Mouse (Mus musculus) hindbrain, postnatal 0 days (tissue): ENCODE measurements around the gene Lgals4. TPM values are rescaled to one million over a fixed set of nuclear protein-coding genes. Genes with fewer than 3 reads are reported as not detected.

Experiments used
- ATAC-seq: fragments of 200-750 bp; cut with Nextera tagmentation; 2 replicates; pipeline ENCODE4 v1.8.0; 2017; ENCODE audit warnings: mild to moderate bottlenecking, moderate TSS enrichment, moderate library complexity
- DNase-seq: peaks from one replicate; pipeline ENCODE4 v3.0.0-alpha.2; 2015; ENCODE audit warnings: low spot score
- H3K27ac ChIP-seq: fragments of 300-500 bp; sonication (generic); 2 replicates; pipeline ENCODE4 v1.5.1; 2014; ENCODE audit warnings: mild to moderate bottlenecking
- H3K27me3 ChIP-seq: fragments of 300-500 bp; sonication (generic); 2 replicates; pipeline ENCODE4 v1.6.1; 2014; ENCODE audit warnings: low read length, mixed read lengths; ENCODE audit not compliant: insufficient read depth
- H3K36me3 ChIP-seq: fragments of 300-500 bp; sonication (generic); 2 replicates; pipeline ENCODE4 v1.6.1; 2014; ENCODE audit warnings: low read length, mixed read lengths; ENCODE audit not compliant: insufficient read depth
- H3K4me1 ChIP-seq: fragments of 300-500 bp; sonication (generic); 2 replicates; pipeline ENCODE4 v1.6.1; 2014; ENCODE audit warnings: antibody characterized with exemption, low read length, mixed read lengths; ENCODE audit not compliant: insufficient read depth
- H3K4me2 ChIP-seq: fragments of 300-500 bp; sonication (generic); 2 replicates; pipeline ENCODE4 v1.6.1; 2014; ENCODE audit warnings: low read depth, mild to moderate bottlenecking, low read length, moderate library complexity, mixed read lengths
- H3K4me3 ChIP-seq: fragments of 300-500 bp; sonication (generic); 2 replicates; pipeline ENCODE4 v1.5.1; 2014; ENCODE audit warnings: low read length
- H3K9ac ChIP-seq: fragments of 300-500 bp; sonication (generic); replicated peaks from 2 replicates; pipeline ENCODE4 v1.6.1; 2014; ENCODE audit warnings: mild to moderate bottlenecking, low read length, moderate library complexity, mixed read lengths
- H3K9me3 ChIP-seq: fragments of 300-500 bp; sonication (generic); 2 replicates; pipeline ENCODE4 v1.6.1; 2016; ENCODE audit warnings: low read length, mixed read lengths
- CTCF ChIP-seq: IDR thresholded peaks from 2 replicates; pipeline ENCODE4 v1.5.1; 2016; ENCODE audit warnings: antibody characterized with exemption, control low read depth, low read depth
- WGBS: fragments of 180-500 bp; shearing (Covaris S2); extraction: QIAGEN DNeasy Blood & Tissue Kit; methylation state at CpG from one replicate; pipeline ENCODE4 v1.1.7; 2014; 5-methylcytosine and 5-hydroxymethylcytosine counted together
- polyA plus RNA-seq: library from polyadenylated mRNA; unstranded; fragments of >200 nt; fragmentation: Nextera tagmentation; extraction: Ambion mirVana; gene quantifications from 2 replicates; pipeline ENCODE4 v1.2.1, GENCODE M21; 2015
- total RNA-seq: library from RNA; depleted of rRNA; stranded (reverse); fragments of >200 nt; gene quantifications from 2 replicates; pipeline ENCODE4 v1.2.3, GENCODE M21; 2014

Gene Lgals4
- total and polyA plus RNA-seq, 2 experiments from 2014 or later: 5.8 to 8.4 TPM

DNA sequence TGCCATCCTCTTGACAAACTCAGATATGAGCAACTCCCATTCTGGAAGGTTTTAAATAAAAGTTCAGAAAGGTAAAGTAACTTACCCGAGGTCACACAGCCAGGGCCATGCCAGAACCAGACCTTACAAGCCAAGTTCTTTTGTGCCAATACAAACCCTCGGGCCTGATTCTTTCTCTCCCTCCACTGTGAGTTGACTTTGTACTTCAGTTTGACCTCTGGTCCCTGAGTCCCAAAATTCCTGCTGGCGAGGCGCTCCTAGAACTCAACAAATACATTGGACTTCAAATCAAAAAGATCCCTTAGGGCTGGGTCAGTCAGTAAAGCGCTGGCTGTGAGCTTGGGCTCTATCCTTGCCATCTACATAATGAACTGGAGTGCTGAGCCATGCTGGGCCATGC lies 3.3 kb downstream of the Lgals4 start:
- Histone ChIP-seq H3K27me3 (no peaks in the 10 kb centered on the region), H3K4me3 (no peak overlapping the region), H3K9ac (no peak overlapping the region), H3K36me3 (no peaks in the 10 kb centered on the region), H3K9me3 (no peaks in the 10 kb centered on the region), H3K4me2 (no peak overlapping the region), H3K27ac (no peak overlapping the region), H3K4me1 (no peaks in the 10 kb centered on the region)
- no peak for DNase-seq
- 84% methylated on average over 5 of the region's 5 CpGs for WGBS
- TF ChIP-seq CTCF: no peak
- ATAC-seq: no peak

DNA sequence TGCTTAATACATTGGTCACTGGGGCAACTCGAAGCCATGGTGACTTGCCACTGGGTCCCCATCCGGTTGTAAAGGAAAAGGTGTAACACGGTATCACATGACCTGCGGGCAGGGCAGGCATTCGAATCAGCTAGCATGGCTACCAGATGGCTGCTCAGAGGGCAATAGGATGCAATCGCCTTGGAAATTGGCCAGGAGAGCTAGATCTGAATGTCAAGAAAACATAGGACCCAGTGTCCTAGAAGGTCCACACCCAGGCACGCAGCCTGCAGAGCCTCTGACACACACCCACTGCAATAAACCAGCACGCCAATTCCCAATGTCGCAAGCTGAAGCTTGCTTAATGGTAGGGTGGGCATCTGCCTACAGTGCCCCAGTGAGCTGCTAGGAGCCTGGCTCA lies 4.7 kb downstream of the Lgals4 start:
- Histone ChIP-seq H3K4me2 (no peak overlapping the region), H3K9me3 (no peaks in the 10 kb centered on the region), H3K4me3 (no peak overlapping the region), H3K27me3 (no peaks in the 10 kb centered on the region), H3K4me1 (no peaks in the 10 kb centered on the region), H3K9ac (no peak overlapping the region), H3K27ac (no peak overlapping the region), H3K36me3 (no peaks in the 10 kb centered on the region)
- TF ChIP-seq CTCF: no peak
- 74% methylated on average over 9 of the region's 9 CpGs for WGBS
- ATAC-seq: no peak
- peak; percentile 23 for DNase-seq

DNA sequence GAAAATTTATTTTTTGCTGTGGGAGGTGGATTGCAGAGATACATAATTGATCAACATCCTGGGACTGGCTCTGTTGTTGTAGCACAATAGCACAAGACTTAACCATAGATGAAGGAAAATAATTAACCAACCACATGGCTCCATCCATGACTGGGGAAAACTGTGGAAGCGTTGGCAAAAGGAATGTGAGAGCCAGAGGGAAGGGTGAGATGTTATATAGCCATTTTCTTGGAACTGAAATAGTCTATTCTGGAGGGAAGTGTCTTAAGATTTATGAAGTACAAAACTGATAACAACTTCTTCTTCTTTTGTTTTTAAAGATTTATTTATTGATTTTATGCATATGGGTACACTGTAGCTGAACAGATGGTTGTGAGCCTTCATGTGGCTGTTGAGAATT lies 13.6 kb downstream of the Lgals4 start:
- Histone ChIP-seq H3K27ac (no peak overlapping the region), H3K4me3 (no peak overlapping the region), H3K9ac (no peak overlapping the region), H3K4me1 (no peaks in the 10 kb centered on the region), H3K27me3 (no peaks in the 10 kb centered on the region), H3K36me3 (no peaks in the 10 kb centered on the region), H3K9me3 (no peaks in the 10 kb centered on the region), H3K4me2 (no peak overlapping the region)
- TF ChIP-seq CTCF: no peak
- ATAC-seq (no peak), DNase-seq (no peak)
- WGBS: 80% methylated on average over 1 of the region's 1 CpGs

DNA sequence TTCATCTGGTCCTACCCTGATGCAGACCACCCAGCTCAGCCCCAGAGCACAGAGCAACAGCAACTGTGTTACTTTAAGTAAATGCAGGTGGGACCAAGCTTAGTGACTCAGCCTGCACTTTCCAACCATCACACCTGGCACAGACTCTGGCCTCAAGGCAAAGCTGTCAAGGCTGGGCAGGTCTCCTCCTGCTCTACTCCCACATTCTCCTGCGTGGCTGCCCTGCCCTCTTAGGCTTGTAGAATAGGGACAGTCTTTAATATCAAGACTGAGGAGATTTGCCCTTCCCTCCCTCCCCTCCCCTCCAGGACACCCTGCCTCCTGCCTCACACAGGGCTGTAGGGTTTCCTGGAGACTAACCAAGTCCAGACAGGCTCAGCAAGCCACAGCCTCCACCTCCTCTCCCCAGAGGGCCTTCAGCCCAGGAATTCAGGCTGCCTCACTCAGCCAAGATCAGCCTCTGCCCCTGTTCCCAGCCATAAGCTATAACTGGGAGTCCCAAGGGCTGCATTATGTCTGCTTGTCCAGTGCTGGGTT lies 16.1 kb downstream of the Lgals4 start:
- no peak for ATAC-seq
- H3K27ac ChIP-seq: no peak overlapping the region

DNA sequence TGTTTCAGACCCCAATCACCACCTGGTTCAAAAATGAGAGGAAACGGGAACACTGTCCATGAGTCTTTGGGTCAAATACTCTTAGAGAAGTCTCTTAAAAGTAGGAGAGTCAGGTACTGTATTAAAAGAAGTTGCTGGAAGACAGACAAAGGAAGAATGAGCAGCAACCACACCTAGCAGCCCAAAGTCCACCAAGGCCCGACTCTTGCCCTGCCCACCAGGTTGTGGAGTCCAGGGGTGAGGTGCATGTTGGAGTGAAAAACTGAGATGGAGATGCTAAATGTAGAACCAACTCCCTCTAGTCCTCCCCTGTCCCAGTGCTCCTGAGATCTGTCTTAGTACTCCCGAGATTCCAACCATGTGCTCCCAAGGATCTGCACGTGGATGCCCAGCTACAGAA lies 17.0 kb downstream of the Lgals4 start:
- H3K36me3 ChIP-seq: no peaks in the 10 kb centered on the region
- ATAC-seq: no peak
- no peaks in the 10 kb centered on the region for H3K27me3 ChIP-seq
- DNase-seq: no peak
- no peak overlapping the region for H3K4me3 ChIP-seq
- no peaks in the 10 kb centered on the region for H3K9me3 ChIP-seq
- no peak for TF ChIP-seq CTCF
- 83% methylated on average over 4 of the region's 4 CpGs for WGBS
- no peak overlapping the region for H3K4me2 ChIP-seq
- no peaks in the 10 kb centered on the region for H3K4me1 ChIP-seq
- no peak overlapping the region for H3K27ac ChIP-seq
- H3K9ac ChIP-seq: no peak overlapping the region

More for the DNA sequence above, 16.1 kb downstream of the Lgals4 start:
- WGBS: 35% methylated on average over 1 of the region's 1 CpGs
- no peak for TF ChIP-seq CTCF
- no peaks in the 10 kb centered on the region for H3K4me1 ChIP-seq
- no peaks in the 10 kb centered on the region for H3K9me3 ChIP-seq
- H3K4me3 ChIP-seq: no peak overlapping the region
- no peak for DNase-seq
- no peak overlapping the region for H3K4me2 ChIP-seq
- H3K36me3 ChIP-seq: no peaks in the 10 kb centered on the region
- H3K9ac ChIP-seq: no peak overlapping the region
- no peaks in the 10 kb centered on the region for H3K27me3 ChIP-seq

DNA sequence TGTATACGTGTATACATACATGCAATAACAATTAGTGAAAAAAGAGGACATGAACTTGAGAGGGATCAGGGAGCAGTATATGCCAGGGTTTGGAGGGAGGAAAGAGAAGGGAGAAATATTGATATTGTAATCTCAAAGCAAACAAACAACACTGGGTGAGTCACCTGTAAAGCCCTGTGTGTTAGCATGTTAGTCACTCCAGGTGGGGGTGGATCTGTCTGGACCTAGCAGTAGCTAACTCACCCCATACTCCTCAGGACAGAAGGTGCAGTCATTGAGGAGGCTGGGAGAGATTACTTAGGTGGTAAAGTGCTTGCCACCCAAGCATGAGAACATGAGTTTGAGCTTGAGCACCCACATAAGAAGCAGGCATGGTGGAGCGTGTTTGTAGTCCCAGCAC lies 26.3 kb downstream of the Lgals4 start:
- no peak overlapping the region for H3K4me2 ChIP-seq
- no peak overlapping the region for H3K9ac ChIP-seq
- DNase-seq (no peak), ATAC-seq (no peak)
- H3K4me3 ChIP-seq: no peak overlapping the region
- no peak overlapping the region for H3K27ac ChIP-seq
- 86% methylated on average over 2 of the region's 2 CpGs for WGBS
- no peaks in the 10 kb centered on the region for H3K36me3 ChIP-seq
- TF ChIP-seq CTCF: no peak
- H3K27me3 ChIP-seq: no peaks in the 10 kb centered on the region
- H3K9me3 ChIP-seq: no peaks in the 10 kb centered on the region
- H3K4me1 ChIP-seq: no peaks in the 10 kb centered on the region

DNA sequence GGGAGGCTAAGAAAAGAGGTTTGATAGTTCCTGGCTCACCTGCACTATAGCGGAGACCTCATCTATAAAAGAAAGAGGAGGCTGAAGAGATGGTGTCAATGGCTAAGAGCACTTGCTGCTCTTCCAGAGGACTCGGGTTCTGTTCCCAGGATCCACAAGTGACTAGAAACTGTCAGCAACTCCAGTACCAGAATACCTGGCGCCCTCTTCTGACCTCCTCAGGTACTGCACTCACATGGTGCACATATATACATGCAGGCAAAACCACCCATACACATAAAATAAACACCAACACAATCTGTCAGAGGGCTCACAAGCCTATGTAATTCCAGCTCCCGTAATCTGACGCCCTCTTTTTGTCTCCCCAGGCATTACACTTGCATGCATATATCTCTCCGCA lies 27.2 kb downstream of the Lgals4 start:
- DNase-seq (no peak), ATAC-seq (no peak)
- no peaks in the 10 kb centered on the region for H3K4me1 ChIP-seq
- no peaks in the 10 kb centered on the region for H3K9me3 ChIP-seq
- H3K36me3 ChIP-seq: no peaks in the 10 kb centered on the region
- no peak overlapping the region for H3K9ac ChIP-seq
- no peaks in the 10 kb centered on the region for H3K27me3 ChIP-seq
- H3K27ac ChIP-seq: no peak overlapping the region
- peak; percentile 21; the same call in 1 of the 2 replicates for TF ChIP-seq CTCF
- H3K4me3 ChIP-seq: no peak overlapping the region
- 84% methylated on average over 6 of the region's 6 CpGs for WGBS
- H3K4me2 ChIP-seq: no peak overlapping the region
